Mouse (Mus musculus) kidney, postnatal 0 days (tissue): ENCODE data around the gene Gm7579. TPM values are rescaled to one million over a fixed set of nuclear protein-coding genes. Genes with fewer than 3 reads are reported as not detected.
"Not testable (repeated sequence)": the region's sequence is repeated elsewhere in the genome, so short reads cannot be mapped to it uniquely, and the experiment has no call there.

Experiments used
- ATAC-seq: fragments of 200-750 bp; cut with Nextera tagmentation; replicated peaks from 2 replicates; pipeline ENCODE4 v1.8.0; 2017; ENCODE audit warnings: low read depth, moderate number of reproducible peaks, moderate TSS enrichment, moderate library complexity; ENCODE audit not compliant: low FRiP score
- DNase-seq: peaks from one replicate; pipeline ENCODE4 v3.0.0-alpha.2; 2016; ENCODE audit warnings: low spot score
- H3K27ac ChIP-seq: fragments of 300-500 bp; sonication (generic); 2 replicates; pipeline ENCODE4 v1.5.1; 2014; ENCODE audit warnings: mild to moderate bottlenecking
- H3K27me3 ChIP-seq: fragments of 300-500 bp; sonication (generic); 2 replicates; pipeline ENCODE4 v1.6.1; 2014; ENCODE audit warnings: low read length, mixed read lengths; ENCODE audit not compliant: insufficient read depth
- H3K36me3 ChIP-seq: fragments of 300-500 bp; sonication (generic); 2 replicates; pipeline ENCODE4 v1.6.1; 2014; ENCODE audit warnings: low read length, mixed read lengths; ENCODE audit not compliant: insufficient read depth
- H3K4me1 ChIP-seq: fragments of 300-500 bp; sonication (generic); replicated peaks from 2 replicates; pipeline ENCODE4 v1.6.1; 2014; ENCODE audit warnings: antibody characterized with exemption, low read length, mixed read lengths; ENCODE audit not compliant: insufficient read depth
- H3K4me2 ChIP-seq: fragments of 300-500 bp; sonication (generic); 2 replicates; pipeline ENCODE4 v1.6.1; 2014; ENCODE audit warnings: mild to moderate bottlenecking, low read length, moderate library complexity, mixed read lengths
- H3K4me3 ChIP-seq: fragments of 300-500 bp; sonication (generic); replicated peaks from 2 replicates; pipeline ENCODE4 v1.5.1; 2014; ENCODE audit warnings: low read depth, low read length
- H3K9ac ChIP-seq: fragments of 300-500 bp; sonication (generic); 2 replicates; pipeline ENCODE4 v1.6.1; 2014; ENCODE audit warnings: low read depth, low read length
- H3K9me3 ChIP-seq: fragments of 300-500 bp; sonication (generic); replicated peaks from 2 replicates; pipeline ENCODE4 v1.6.1; 2016; ENCODE audit warnings: low read length, inconsistent platforms, mixed read lengths
- CTCF ChIP-seq: IDR thresholded peaks from 2 replicates; pipeline ENCODE4 v1.5.1; 2016; ENCODE audit warnings: antibody characterized with exemption, low read depth, mild to moderate bottlenecking, moderate library complexity
- WGBS: fragments of 180-500 bp; shearing (Covaris S2); extraction: QIAGEN DNeasy Blood & Tissue Kit; methylation state at CpG from one replicate; pipeline ENCODE4 v1.1.7; 2014; 5-methylcytosine and 5-hydroxymethylcytosine counted together
- polyA plus RNA-seq: library from polyadenylated mRNA; unstranded; fragments of >200 nt; fragmentation: Nextera tagmentation; extraction: Ambion mirVana; gene quantifications from 2 replicates; pipeline ENCODE4 v1.2.1, GENCODE M21; 2015

The Gm7579 gene
- polyA plus RNA-seq, 1 experiment from 2014 or later = not detected

- ATAC-seq = no peak
- DNase-seq = no peak
Observed at GRCm38 (mm10) chr7:142231540-142231939, 19.9 kb downstream of the Gm7579 start.

DNA sequence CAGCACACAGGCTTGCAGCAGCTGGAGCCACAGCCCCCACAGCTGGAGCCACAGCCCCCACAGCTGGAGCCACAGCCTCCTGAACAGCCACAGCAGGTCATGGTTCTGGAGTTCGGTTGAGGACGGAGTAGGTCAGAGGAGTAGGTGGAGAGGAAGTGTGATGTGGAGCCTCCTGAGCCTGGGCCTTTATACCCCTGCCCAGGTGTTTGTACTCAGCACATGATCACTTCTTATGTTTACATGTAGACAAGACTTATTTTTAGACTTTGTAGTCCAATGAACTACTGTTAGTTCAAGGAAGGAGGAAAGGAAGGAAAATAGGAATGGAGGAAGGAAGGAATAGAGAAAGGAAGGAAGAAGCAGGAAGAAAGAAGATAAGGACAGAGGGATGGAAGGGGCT, 29.3 kb downstream of the Gm7579 start, which contains the start of gene Gm40460:
TSS of gene Gm40460 (minus strand) at position 101 of the 400 bp plus-strand sequence.
- no peaks in the 10 kb centered on the region for H3K4me1 ChIP-seq
- no peak within 1 kb of the TSS for H3K27ac ChIP-seq
- H3K4me2 ChIP-seq = no peak within 1 kb of the TSS
- no peak for TF ChIP-seq CTCF
- DNase-seq = peak; percentile 21
- WGBS = 28% methylated on average over 2 of the region's 2 CpGs
- H3K36me3 ChIP-seq = no peaks in the 10 kb centered on the region
- no peak within 1 kb of the TSS for H3K9ac ChIP-seq
- H3K27me3 ChIP-seq = no peaks in the 10 kb centered on the region
- no peaks in the 10 kb centered on the region for H3K9me3 ChIP-seq
- no peak for ATAC-seq
- no peak within 1 kb of the TSS for H3K4me3 ChIP-seq

More at GRCm38 (mm10) chr7:142231540-142231939, 19.9 kb downstream of the Gm7579 start:
- Histone ChIP-seq H3K27me3 (no peaks in the 10 kb centered on the region), H3K4me1 (no peaks in the 10 kb centered on the region), H3K9me3 (no peaks in the 10 kb centered on the region), H3K4me3 (no peak overlapping the region), H3K36me3 (no peaks in the 10 kb centered on the region), H3K9ac (no peak overlapping the region), H3K27ac (no peak overlapping the region), H3K4me2 (no peak overlapping the region)
- no peak for TF ChIP-seq CTCF
- WGBS = 30% methylated on average over 1 of the region's 1 CpGs

DNA sequence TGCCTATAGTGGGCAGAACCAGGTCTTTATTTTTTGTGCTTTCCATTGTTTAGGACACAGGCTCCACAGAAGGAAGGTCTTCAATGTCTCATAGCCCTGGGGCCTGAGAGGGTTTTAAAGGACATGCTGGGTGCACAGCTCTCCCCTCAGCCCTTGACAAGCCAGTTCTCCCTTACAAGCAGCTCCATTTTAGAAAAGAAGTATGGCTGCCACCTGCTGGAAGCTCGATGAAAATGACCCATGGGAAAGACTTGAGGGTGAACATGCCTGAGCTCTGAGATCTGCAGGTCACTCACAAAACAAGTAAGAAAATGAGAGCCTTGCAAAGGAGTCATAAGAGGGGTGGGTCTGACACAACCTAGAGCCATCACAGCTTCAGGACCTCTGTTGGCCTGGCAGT, 38.2 kb downstream of the Gm7579 start:
- Histone ChIP-seq H3K9me3 (no peaks in the 10 kb centered on the region), H3K4me1 (no peaks in the 10 kb centered on the region), H3K36me3 (no peaks in the 10 kb centered on the region), H3K4me2 (no peak overlapping the region), H3K4me3 (no peak overlapping the region), H3K27ac (no peak overlapping the region), H3K27me3 (no peaks in the 10 kb centered on the region), H3K9ac (no peak overlapping the region)
- WGBS = 0% methylated on average over 1 of the region's 1 CpGs
- ATAC-seq = no peak
- DNase-seq = peak; percentile 80
- TF ChIP-seq CTCF = peak; percentile 78

DNA sequence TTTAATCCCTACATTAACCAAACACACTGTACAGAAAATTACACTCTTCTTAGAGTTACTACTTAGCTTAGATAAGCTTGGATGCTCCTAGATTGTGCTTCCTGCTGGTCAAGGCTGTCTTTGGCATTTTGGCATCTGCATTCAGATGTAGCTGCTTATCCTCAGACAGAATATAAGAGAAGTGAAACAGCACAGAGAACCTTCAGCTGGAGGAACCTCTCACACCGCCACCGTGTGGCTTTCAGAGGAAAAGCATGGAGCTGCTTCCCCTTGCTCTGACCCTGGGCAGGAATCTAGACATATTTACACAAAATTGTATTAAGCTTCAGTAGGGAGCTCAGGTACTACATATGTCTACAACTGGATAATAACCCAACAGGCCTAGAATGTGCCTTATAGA, 43.9 kb downstream of the Gm7579 start:
- Histone ChIP-seq H3K9me3 (no peaks in the 10 kb centered on the region), H3K4me3 (no peak overlapping the region), H3K36me3 (no peaks in the 10 kb centered on the region), H3K27me3 (no peaks in the 10 kb centered on the region), H3K4me1 (no peaks in the 10 kb centered on the region), H3K4me2 (no peak overlapping the region), H3K27ac (no peak overlapping the region), H3K9ac (no peak overlapping the region)
- peak; percentile 75 for TF ChIP-seq CTCF
- whole genome bisulfite sequencing = 0% methylated on average over 2 of the region's 2 CpGs
- ATAC-seq (no peak), DNase-seq (peak; percentile 78)

- WGBS = 60% methylated on average over 1 of the region's 1 CpGs
- H3K9ac ChIP-seq, H3K4me2 ChIP-seq, H3K27me3 ChIP-seq, H3K4me3 ChIP-seq, H3K27ac ChIP-seq, H3K4me1 ChIP-seq, H3K36me3 ChIP-seq, H3K9me3 ChIP-seq, ATAC-seq, DNase-seq: not testable (repeated sequence)
Observed at GRCm38 (mm10) chr7:142258254-142258653, 46.6 kb downstream of the Gm7579 start, which contains the start of gene Gm2431. TSS of gene Gm2431 (minus strand) at chr7:142258354.

Other genes with a start within 250 kb of the Gm7579 start
- 62.8 and 64.3 TPM in 2 replicates for gene Mob2, start 150.8 kb upstream of the Gm7579 start, polyA plus RNA-seq
- gene Dusp8, start 116.0 kb upstream of the Gm7579 start, polyA plus RNA-seq = 2.3 and 2.5 TPM in 2 replicates
- gene Gm45618, start 91.1 kb upstream of the Gm7579 start, polyA plus RNA-seq = not detected in 2 replicates
- not detected in 2 replicates for gene Gm39115, start 75.8 kb upstream of the Gm7579 start, polyA plus RNA-seq
- not detected in 2 replicates for gene Gm45337, start 67.3 kb upstream of the Gm7579 start, polyA plus RNA-seq
- not detected in 2 replicates for gene Gm29735, start 54.7 kb upstream of the Gm7579 start, polyA plus RNA-seq
- gene Gm4553, start 46.1 kb upstream of the Gm7579 start, polyA plus RNA-seq = not detected in 2 replicates
- not detected in 2 replicates for gene Krtap5-2, start 35.9 kb upstream of the Gm7579 start, polyA plus RNA-seq
- not detected in 2 replicates for gene Gm10153, start 21.5 kb upstream of the Gm7579 start, polyA plus RNA-seq
- not detected in 2 replicates for gene Krtap5-3, start 10.5 kb upstream of the Gm7579 start, polyA plus RNA-seq
- gene Krtap5-5, start 18.1 kb downstream of the Gm7579 start, polyA plus RNA-seq = not detected in 2 replicates
- gene Gm40460, start 29.2 kb downstream of the Gm7579 start, polyA plus RNA-seq = not detected in 2 replicates
- gene Gm2431, start 46.5 kb downstream of the Gm7579 start, polyA plus RNA-seq = not detected in 2 replicates
- gene Gm4559, start 62.5 kb downstream of the Gm7579 start, polyA plus RNA-seq = not detected in 2 replicates
- not detected in 2 replicates for gene Krtap5-1, start 85.3 kb downstream of the Gm7579 start, polyA plus RNA-seq
- not detected in 2 replicates for gene Krtap5-4, start 91.7 kb downstream of the Gm7579 start, polyA plus RNA-seq
- 3.6 and 3.9 TPM in 2 replicates for gene Ifitm10, start 161.9 kb downstream of the Gm7579 start, polyA plus RNA-seq
- gene Gm49369, start 170.8 kb downstream of the Gm7579 start, polyA plus RNA-seq = not detected in 2 replicates
- 575 and 586 TPM in 2 replicates for gene Ctsd, start 176.2 kb downstream of the Gm7579 start, polyA plus RNA-seq
- 2.5 and 4.8 TPM in 2 replicates for gene Syt8, start 223.0 kb downstream of the Gm7579 start, polyA plus RNA-seq
- 2.2 and 3.0 TPM in 2 replicates for gene Tnni2, start 229.9 kb downstream of the Gm7579 start, polyA plus RNA-seq
- gene Lsp1, start 248.9 kb downstream of the Gm7579 start, polyA plus RNA-seq = 161 and 165 TPM in 2 replicates